Mouse (Mus musculus) heart, postnatal 0 days (tissue): ENCODE results near the gene Tmco1.

Experiments used
- CTCF ChIP-seq: IDR thresholded peaks from 2 replicates; pipeline ENCODE4 v1.5.1; 2016; ENCODE audit warnings: antibody characterized with exemption, control low read depth, low read depth
- EP300 ChIP-seq: IDR thresholded peaks from 2 replicates; pipeline ENCODE4 v1.6.1; 2016; ENCODE audit warnings: antibody characterized with exemption, low read depth

GRCm38 (mm10) chr1:167360268-167360667 lies 52.1 kb downstream of the Tmco1 start:
- TF ChIP-seq CTCF, result no peak
- no peak for TF ChIP-seq EP300
